Mouse (Mus musculus) MEL (cell line): ENCODE results near the gene Man2a1. TPM values are rescaled to one million over a fixed set of nuclear protein-coding genes. Genes with fewer than 3 reads are reported as not detected.

Experiments used
- DNase-seq: peaks from one replicate; pipeline ENCODE4 v3.0.0; 2011; ENCODE audit warnings: low read depth, low spot score
- H3K27ac ChIP-seq: 2 replicates; pipeline ENCODE4 v1.5.1; 2012; ENCODE audit warnings: low read depth, mild to moderate bottlenecking, control low read depth, low read length, moderate library complexity; ENCODE audit not compliant: control insufficient read depth
- H3K27me3 ChIP-seq, 2 experiments: fragments of 150-350 bp in 1 of 2; sonication (generic) in 1 of 2; 2 replicates each; pipeline ENCODE4 v1.6.1; 2012; ENCODE audit warnings: low read length in 2 of 2, mild to moderate bottlenecking in 2 of 2, improper control_type of control experiment in 1 of 2, moderate library complexity in 1 of 2; ENCODE audit not compliant: insufficient read depth in 2 of 2, control insufficient read depth in 1 of 2
- H3K36me3 ChIP-seq, 2 experiments: 2 replicates each; pipeline ENCODE4 v1.6.1; 2012 to 2014; ENCODE audit warnings: low read length in 2 of 2, improper control_type of control experiment in 1 of 2, inconsistent platforms in 1 of 2, mild to moderate bottlenecking in 1 of 2; ENCODE audit not compliant: insufficient read depth in 2 of 2, control insufficient read depth in 1 of 2
- H3K4me1 ChIP-seq, 2 experiments: fragments of 150-350 bp in 1 of 2; sonication (generic) in 1 of 2; 2 replicates each; pipeline ENCODE4 v1.6.1; 2012; ENCODE audit warnings: low read length in 2 of 2, improper control_type of control experiment in 1 of 2, mild to moderate bottlenecking in 1 of 2; ENCODE audit not compliant: insufficient read depth in 2 of 2, control insufficient read depth in 1 of 2
- H3K4me3 ChIP-seq, 2 experiments: fragments of 150-350 bp in 1 of 2; sonication (generic) in 1 of 2; 2 replicates each; pipeline ENCODE4 v1.5.1; 2012; ENCODE audit warnings: low read depth in 2 of 2, low read length in 2 of 2, mild to moderate bottlenecking in 2 of 2, moderate library complexity in 2 of 2, control low read depth in 1 of 2, improper control_type of control experiment in 1 of 2; ENCODE audit not compliant: control insufficient read depth in 1 of 2, insufficient read depth in 1 of 2
- H3K79me2 ChIP-seq: 2 replicates; pipeline ENCODE4 v1.6.1; 2012; ENCODE audit warnings: mild to moderate bottlenecking, low read length, moderate library complexity; ENCODE audit not compliant: control insufficient read depth, poor library complexity, insufficient read depth
- H3K9ac ChIP-seq: 2 replicates; pipeline ENCODE4 v1.6.1; 2012; ENCODE audit warnings: low read depth, mild to moderate bottlenecking, control low read depth, low read length, moderate library complexity; ENCODE audit not compliant: control insufficient read depth, poor library complexity, severe bottlenecking
- H3K9me3 ChIP-seq: fragments of 150-350 bp; sonication (generic); replicated peaks from 2 replicates; pipeline ENCODE4 v1.6.1; 2012; ENCODE audit warnings: mild to moderate bottlenecking, low read length, improper control_type of control experiment, moderate library complexity; ENCODE audit not compliant: insufficient read depth
- BHLHE40 ChIP-seq: IDR thresholded peaks from 2 replicates; pipeline ENCODE4 v1.6.1; 2012; ENCODE audit warnings: low read depth, mild to moderate bottlenecking, inconsistent platforms, low read length, improper control_type of control experiment, borderline replicate concordance
- CHD1 ChIP-seq: IDR thresholded peaks from 2 replicates; pipeline ENCODE4 v1.6.1; 2012; ENCODE audit warnings: low read depth, mild to moderate bottlenecking, inconsistent platforms, low read length, improper control_type of control experiment
- CHD2 ChIP-seq: IDR thresholded peaks from 2 replicates; pipeline ENCODE4 v1.6.1; 2011; ENCODE audit warnings: low read length, improper control_type of control experiment
- E2F4 ChIP-seq: IDR thresholded peaks from 2 replicates; pipeline ENCODE4 v1.6.1; 2011; ENCODE audit warnings: low read depth, low read length, improper control_type of control experiment, borderline replicate concordance
- EP300 ChIP-seq, 2 experiments: IDR thresholded peaks; 2 replicates each; pipeline ENCODE4 v1.6.1; 2011; ENCODE audit warnings: improper control_type of control experiment in 2 of 2, low read length in 2 of 2, low read depth in 1 of 2, mild to moderate bottlenecking in 1 of 2
- GATA1 ChIP-seq: IDR thresholded peaks from 2 replicates; pipeline ENCODE4 v1.6.1; 2011; ENCODE audit warnings: low read depth, low read length, improper control_type of control experiment
- MAFK ChIP-seq: IDR thresholded peaks from 2 replicates; pipeline ENCODE4 v1.6.1; 2011; ENCODE audit warnings: low read depth, mild to moderate bottlenecking, low read length, improper control_type of control experiment, borderline replicate concordance
- MAX ChIP-seq: IDR thresholded peaks from 2 replicates; pipeline ENCODE4 v1.6.1; 2011; ENCODE audit warnings: low read length, improper control_type of control experiment
- MAZ ChIP-seq: IDR thresholded peaks from 2 replicates; pipeline ENCODE4 v1.6.1; 2012; ENCODE audit warnings: low read depth, mild to moderate bottlenecking, inconsistent platforms, low read length, improper control_type of control experiment
- MEF2A ChIP-seq: IDR thresholded peaks from 2 replicates; pipeline ENCODE4 v1.6.1; 2014; ENCODE audit warnings: low read depth, mild to moderate bottlenecking, inconsistent platforms, low read length, improper control_type of control experiment; ENCODE audit not compliant: poor library complexity, insufficient replicate concordance, severe bottlenecking; ENCODE audit errors: extremely low read depth
- MXI1 ChIP-seq: IDR thresholded peaks from 2 replicates; pipeline ENCODE4 v1.6.1; 2011; ENCODE audit warnings: mild to moderate bottlenecking, low read depth, low read length, improper control_type of control experiment
- MYB ChIP-seq: IDR thresholded peaks from 2 replicates; pipeline ENCODE4 v1.6.1; 2011; ENCODE audit warnings: mild to moderate bottlenecking, low read depth, low read length, improper control_type of control experiment
- MYC ChIP-seq: IDR thresholded peaks from 2 replicates; pipeline ENCODE4 v1.6.1; 2011; ENCODE audit warnings: low read depth, mild to moderate bottlenecking, low read length, improper control_type of control experiment, moderate library complexity
- POLR2A ChIP-seq, 2 experiments: IDR thresholded peaks; 2 replicates each; pipeline ENCODE4 v1.6.1; 2011 to 2012; ENCODE audit warnings: low read length in 2 of 2, mild to moderate bottlenecking in 2 of 2, control low read depth in 1 of 2, improper control_type of control experiment in 1 of 2, low read depth in 1 of 2, moderate library complexity in 1 of 2; ENCODE audit not compliant: control insufficient read depth in 1 of 2, insufficient read depth in 1 of 2, poor library complexity in 1 of 2
- RAD21 ChIP-seq: IDR thresholded peaks from 2 replicates; pipeline ENCODE4 v1.6.1; 2011; ENCODE audit warnings: mild to moderate bottlenecking, low read depth, low read length, improper control_type of control experiment
- RCOR1 ChIP-seq: IDR thresholded peaks from 2 replicates; pipeline ENCODE4 v1.6.1; 2012; ENCODE audit warnings: low read depth, mild to moderate bottlenecking, inconsistent platforms, low read length, improper control_type of control experiment
- SMC3 ChIP-seq: IDR thresholded peaks from 2 replicates; pipeline ENCODE4 v1.6.1; 2011; ENCODE audit warnings: low read depth, low read length, improper control_type of control experiment
- TAL1 ChIP-seq: IDR thresholded peaks from 2 replicates; pipeline ENCODE4 v1.6.1; 2012; ENCODE audit warnings: mild to moderate bottlenecking, inconsistent platforms, low read length, moderate library complexity, mixed read lengths
- USF1 ChIP-seq: IDR thresholded peaks from 2 replicates; pipeline ENCODE4 v1.6.1; 2014; ENCODE audit warnings: low read depth, mild to moderate bottlenecking, inconsistent platforms, low read length, improper control_type of control experiment, moderate library complexity
- USF2 ChIP-seq, 2 experiments: IDR thresholded peaks; 2 replicates each; pipeline ENCODE4 v1.6.1; 2011 to 2012; ENCODE audit warnings: improper control_type of control experiment in 2 of 2, low read length in 2 of 2, borderline replicate concordance in 1 of 2, inconsistent platforms in 1 of 2, low read depth in 1 of 2, mild to moderate bottlenecking in 1 of 2; ENCODE audit not compliant: insufficient read depth in 1 of 2
- ZC3H11A ChIP-seq: IDR thresholded peaks from 2 replicates; pipeline ENCODE4 v1.6.1; 2012; ENCODE audit warnings: low read depth, mild to moderate bottlenecking, inconsistent platforms, low read length, improper control_type of control experiment
- ZKSCAN1 ChIP-seq: IDR thresholded peaks from 2 replicates; pipeline ENCODE4 v1.6.1; 2012; ENCODE audit warnings: low read depth, mild to moderate bottlenecking, inconsistent platforms, low read length, improper control_type of control experiment, moderate library complexity
- ZMIZ1 ChIP-seq: IDR thresholded peaks from 2 replicates; pipeline ENCODE4 v1.6.1; 2012; ENCODE audit warnings: low read depth, mild to moderate bottlenecking, inconsistent platforms, low read length, improper control_type of control experiment, moderate library complexity
- ZNF384 ChIP-seq: IDR thresholded peaks from 2 replicates; pipeline ENCODE4 v1.6.1; 2012; ENCODE audit warnings: low read depth, mild to moderate bottlenecking, inconsistent platforms, low read length, improper control_type of control experiment
- polyA plus RNA-seq, 2 experiments: library from polyadenylated mRNA; stranded (reverse) in 1 of 2; unstranded in 1 of 2; fragments of >175 nt in 1 of 2; fragments of >200 nt in 1 of 2; gene quantifications; 2 replicates each; pipeline versions ENCODE4 v1.2.1 to v1.2.4; 2012; ENCODE audit warnings: low replicate concordance in 2 of 2, low read depth in 1 of 2; ENCODE audit not compliant: insufficient read length in 2 of 2, insufficient read depth in 1 of 2, missing spikeins in 1 of 2
- total RNA-seq: library from RNA; depleted of rRNA; stranded (reverse); fragments of 300-350 nt; gene quantifications from 2 replicates; pipeline ENCODE4 v1.2.3, GENCODE M21; 2012

Gene Man2a1
- total and polyA plus RNA-seq, 3 experiments: 8.7 to 27.5 (median 9.1) TPM

- Histone ChIP-seq H3K9me3 (no peaks in the 10 kb centered on the region), H3K36me3 (peaks cover 2 to 7% of the 10 kb centered on the region in 2 experiments), H3K4me1 (peaks cover 0 to 5% of the 10 kb centered on the region in 2 experiments; a peak in 2 of 4 replicates), H3K79me2 (no peaks in the 10 kb centered on the region), H3K9ac (no peak overlapping the region), H3K27ac (no peak overlapping the region), H3K27me3 (no peaks in the 10 kb centered on the region), H3K4me3 (no peak overlapping the region)
- TF ChIP-seq MXI1 (no peak), E2F4 (no peak), CHD1 (no peak), MYB (no peak), POLR2A (IDR thresholded peaks at IDR 0.05; ENCODE audit: control insufficient read depth in 1 of 2, insufficient read depth in 1 of 2, low read depth in 1 of 2, low read length in 2 of 2, poor library complexity in 1 of 2) (no peak), CHD2 (no peak), RAD21 (no peak), EP300 (IDR thresholded peaks at IDR 0.05; ENCODE audit: low read depth in 1 of 2, low read length in 2 of 2) (no peak), TAL1 (no peak), USF1 (no peak), MAX (no peak), MAFK (no peak), MAZ (no peak), BHLHE40 (no peak), RCOR1 (no peak), ZC3H11A (no peak)
- no peak for DNase-seq
Measured at GRCm38 (mm10) chr17:64748131-64748530, 147.6 kb downstream of the Man2a1 start.

- no peak overlapping the region for H3K27ac ChIP-seq
- TF ChIP-seq ZC3H11A (no peak), MEF2A (no peak), USF2 (IDR thresholded peaks at IDR 0.05; ENCODE audit: borderline replicate concordance in 1 of 2, insufficient read depth in 1 of 2, low read depth in 1 of 2, low read length in 2 of 2) (no peak), MXI1 (no peak), MYB (no peak), RAD21 (no peak), MAX (no peak), SMC3 (no peak), MYC (no peak), ZNF384 (no peak), ZKSCAN1 (no peak), ZMIZ1 (no peak), GATA1 (no peak)
- TF ChIP-seq, all 39 proteins: peak for 0
- H3K9me3 ChIP-seq: no peaks in the 10 kb centered on the region
- H3K4me1 ChIP-seq: peaks cover 0 to 5% of the 10 kb centered on the region in 2 experiments; a peak in 2 of 4 replicates
- DNase-seq: no peak
- H3K79me2 ChIP-seq: no peaks in the 10 kb centered on the region
- peaks cover 2 to 12% of the 10 kb centered on the region in 2 experiments for H3K36me3 ChIP-seq
- H3K27me3 ChIP-seq: no peaks in the 10 kb centered on the region
- no peak overlapping the region for H3K9ac ChIP-seq
- no peak overlapping the region for H3K4me3 ChIP-seq
Measured at GRCm38 (mm10) chr17:64749146-64749545, 148.6 kb downstream of the Man2a1 start.
